Mouse (Mus musculus) left cerebral cortex, adult 6 months (tissue): ENCODE results near the gene Plpp7. TPM values are rescaled to one million over a fixed set of nuclear protein-coding genes. Genes with fewer than 3 reads are reported as not detected.

Source experiments
- long read RNA-seq, 2 experiments: library from polyadenylated mRNA; unstranded; transcript quantifications; one replicate each; pipeline ENCODE4 v2.0.0; 2019 to 2020
- polyA plus RNA-seq: library from polyadenylated mRNA; unstranded; fragments of <200 nt; fragmentation: Nextera tagmentation; gene quantifications from 2 replicates; pipeline ENCODE4 v1.2.3, GENCODE M21; 2021

The Plpp7 gene
- polyA plus RNA-seq, result 38.6 and 46.8 TPM in 2 replicates
- long read RNA-seq, experiment 1, transcript Plpp7-201 (2 exons, 1,947 nt), result major isoform, 217 of 222 reads
- long read RNA-seq, experiment 1, partial matches to known transcripts, result 2 of 222 reads
- long read RNA-seq, experiment 1, other reads (novel, unspliced or antisense), result 2 of 222 reads
- long read RNA-seq, experiment 2, transcript Plpp7-201 (2 exons, 1,947 nt), result major isoform, 71 of 76 reads
- long read RNA-seq, experiment 2, partial matches to known transcripts, result 0 of 76 reads
- long read RNA-seq, experiment 2, other reads (novel, unspliced or antisense), result 5 of 76 reads

DNA sequence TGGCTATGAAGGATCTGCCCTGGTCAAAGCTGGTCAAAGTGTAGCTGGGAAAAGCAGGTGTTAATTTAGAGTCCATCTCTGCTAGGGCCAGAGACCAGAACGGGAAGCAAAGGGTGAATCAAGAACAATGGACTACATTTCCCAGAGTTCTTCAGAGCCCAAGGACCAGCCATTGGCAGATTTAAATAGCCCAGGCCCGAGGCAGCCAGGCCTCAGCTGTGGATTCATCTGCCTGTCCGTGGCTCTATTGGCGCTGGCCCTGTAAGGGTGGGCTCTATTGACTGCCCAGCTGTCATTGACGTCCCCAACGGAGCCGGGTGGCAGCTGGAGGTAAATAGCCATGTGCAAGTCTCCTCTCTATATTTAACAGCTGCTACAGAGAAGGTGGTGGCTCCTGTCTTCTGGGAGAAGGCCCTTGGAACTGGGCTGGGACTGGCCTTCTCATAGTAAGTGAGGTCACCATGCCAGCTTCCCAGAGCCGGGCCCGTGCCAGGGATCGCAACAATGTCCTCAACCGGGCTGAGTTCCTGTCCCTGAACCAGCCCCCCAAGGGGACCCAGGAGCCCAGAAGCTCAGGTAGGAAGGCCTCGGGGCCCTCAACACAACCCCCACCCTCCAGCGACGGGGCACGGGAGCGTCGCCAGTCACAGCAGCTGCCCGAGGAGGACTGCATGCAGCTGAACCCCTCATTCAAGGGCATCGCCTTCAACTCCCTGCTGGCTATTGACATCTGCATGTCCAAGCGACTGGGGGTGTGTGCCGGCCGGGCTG is at the start of gene Plpp7:
Gene Plpp7 (plus strand): TSS at position 178 of the 771 bp plus-strand sequence.

DNA sequence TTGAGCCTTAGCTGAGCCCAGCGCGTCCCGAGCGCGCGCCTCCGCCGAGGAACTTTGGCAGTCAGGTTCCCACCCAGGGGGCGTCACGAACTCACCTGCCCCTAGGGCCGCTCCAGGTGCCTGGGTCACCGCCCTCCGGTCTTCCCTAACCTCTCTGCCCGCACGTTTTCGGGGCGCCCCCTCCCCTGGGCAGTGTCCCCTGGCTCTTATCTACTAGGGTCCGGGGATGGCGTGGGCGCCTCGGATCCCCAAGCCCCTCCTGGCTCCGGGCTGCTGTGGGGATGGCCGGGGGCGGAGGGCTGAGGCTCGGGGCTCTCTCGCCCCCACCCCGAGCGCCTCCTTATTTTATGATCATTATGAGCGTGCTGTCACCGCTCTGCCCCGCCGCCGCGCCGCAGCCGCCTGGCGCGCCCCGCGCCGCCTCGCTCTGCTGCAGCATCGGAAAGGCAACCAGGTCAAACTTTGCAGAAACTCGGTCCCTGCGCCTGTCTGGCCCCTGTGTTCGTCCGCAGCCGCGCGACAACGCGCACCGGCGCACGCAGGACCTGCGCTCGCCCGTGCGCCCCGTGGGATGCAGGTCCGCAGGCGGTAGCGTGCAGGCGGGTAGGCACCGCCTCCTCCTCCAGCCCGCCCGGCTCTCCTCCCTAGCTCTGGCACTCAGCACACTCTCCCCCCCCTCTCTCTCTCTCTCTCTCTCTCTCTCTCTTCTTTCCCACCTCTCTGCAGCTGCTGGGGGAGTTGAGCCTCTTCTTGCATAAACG is 11.0 kb upstream of the Plpp7 start, which contains the start of gene Fam78a:
Gene Fam78a (minus strand): TSS at position 747 of the 761 bp plus-strand sequence.

DNA sequence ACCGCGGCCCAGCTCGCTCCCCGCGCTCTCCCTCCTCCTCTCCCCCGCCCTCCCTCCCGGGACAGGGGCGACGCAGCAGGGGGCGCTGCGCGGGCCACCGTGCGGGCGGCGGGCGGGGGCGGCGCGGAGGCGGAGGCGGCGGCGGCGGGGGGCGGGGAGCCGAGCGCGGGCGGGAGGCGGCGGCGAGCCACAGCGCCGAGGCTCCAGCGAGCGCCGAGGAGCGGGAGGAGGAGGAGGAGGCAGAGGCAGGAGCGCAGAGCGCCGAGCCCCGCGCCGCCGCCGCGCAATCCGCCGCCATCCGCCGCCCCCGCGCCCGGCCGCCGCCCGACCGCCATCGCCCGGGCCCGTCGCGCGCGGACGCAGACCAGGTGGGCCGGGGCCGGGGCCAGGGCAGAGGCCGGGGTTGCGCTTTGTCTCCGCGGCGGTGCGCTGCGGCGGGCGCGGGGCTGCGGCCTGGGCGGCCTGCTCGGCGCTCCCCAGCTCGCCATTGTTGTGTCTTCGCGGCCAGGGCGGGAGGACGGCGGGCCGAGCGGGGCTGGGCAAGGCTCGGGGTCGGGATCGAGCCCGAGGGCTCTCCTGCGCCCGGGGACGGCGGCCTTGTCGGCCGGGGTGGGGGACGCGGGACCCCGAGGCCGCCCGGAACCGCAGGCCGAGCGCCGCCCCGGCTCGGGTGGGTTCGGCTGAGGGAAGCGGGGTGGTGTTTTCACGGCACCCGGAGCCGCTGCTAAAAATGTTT is 55.8 kb downstream of the Plpp7 start, which contains the start of gene Prrc2b:
Gene Prrc2b (plus strand): TSS at position 159 of the 736 bp plus-strand sequence.

Other genes starting within 250 kb of the Plpp7 start
- 2.8 and 3.3 TPM in 2 replicates for gene Fibcd1, start 249.5 kb upstream of the Plpp7 start, polyA plus RNA-seq
- 0.42 and 0.49 TPM in 2 replicates for gene Lamc3, start 208.2 kb upstream of the Plpp7 start, polyA plus RNA-seq
- gene Aif1l, start 145.4 kb upstream of the Plpp7 start, polyA plus RNA-seq, result 9.1 and 9.6 TPM in 2 replicates
- gene Nup214, start 121.1 kb upstream of the Plpp7 start, polyA plus RNA-seq, result 23.6 and 24.2 TPM in 2 replicates
- 0.61 and 1.9 TPM in 2 replicates for gene Fam78a, start 10.7 kb upstream of the Plpp7 start, polyA plus RNA-seq
- gene Prrc2b, start 55.6 kb downstream of the Plpp7 start, polyA plus RNA-seq, result 28.9 and 41.1 TPM in 2 replicates
- 7.7 and 8.6 TPM in 2 replicates for gene Pomt1, start 141.1 kb downstream of the Plpp7 start, polyA plus RNA-seq
- gene Uck1, start 164.6 kb downstream of the Plpp7 start, polyA plus RNA-seq, result 29.9 and 37.2 TPM in 2 replicates
- 22.9 and 25.4 TPM in 2 replicates for gene Golga2, start 191.9 kb downstream of the Plpp7 start, polyA plus RNA-seq
- 187 and 257 TPM in 2 replicates for gene Swi5, start 192.5 kb downstream of the Plpp7 start, polyA plus RNA-seq